Mouse (Mus musculus): ENCODE results near the gene Cdr1. TPM values are rescaled to one million over a fixed set of nuclear protein-coding genes. Genes with fewer than 3 reads are reported as not detected.

Cdr1 gene
- total RNA-seq (2023) = not detected

GRCm38 (mm10) chrX:61185458-61185857 is at the start of gene Cdr1:
TSS of gene Cdr1 (minus strand) at chrX:61185558.

